Mouse (Mus musculus): ENCODE data around the gene Fam186b.

DNA sequence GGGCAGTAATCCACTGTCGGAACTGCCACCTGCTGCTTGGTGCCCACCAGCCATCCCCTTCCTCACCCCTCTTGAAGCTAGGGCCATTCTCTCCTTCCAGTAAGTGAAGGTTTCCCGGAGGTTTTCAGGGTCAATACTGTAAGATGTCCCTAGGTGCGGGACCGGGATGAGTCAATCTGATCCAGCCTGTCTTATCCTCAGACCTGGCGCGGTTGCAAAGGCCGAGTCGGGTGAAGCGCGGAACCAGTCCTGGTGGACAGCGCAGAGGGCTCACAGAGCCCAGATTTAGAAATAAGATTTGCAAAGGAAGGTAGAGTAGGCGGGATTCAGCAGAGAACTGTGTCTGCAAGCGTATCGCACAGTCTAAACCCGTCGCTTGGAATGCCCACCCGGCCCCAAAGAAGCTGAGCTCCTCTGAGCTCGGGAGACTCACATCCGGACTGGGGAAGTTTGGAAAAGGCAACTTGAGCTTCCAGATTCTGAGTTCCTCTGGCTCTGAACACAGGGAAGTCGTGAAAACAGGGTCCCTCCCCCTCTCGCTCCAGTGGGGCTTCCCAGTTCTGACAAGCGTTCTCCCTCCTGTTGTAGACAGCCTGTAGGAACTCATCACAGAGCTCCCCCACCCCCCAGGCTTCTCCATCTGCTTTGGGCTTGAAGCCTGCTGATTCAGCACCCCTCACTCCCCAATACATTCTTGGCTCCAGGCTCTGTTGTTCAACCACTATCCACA lies 70.4 kb downstream of the Fam186b start:
- TF ChIP-seq POLR2A (IDR thresholded peaks at IDR 0.05; ENCODE audit: borderline replicate concordance, extremely low read depth, insufficient read depth, insufficient read length, poor library complexity, severe bottlenecking) (no peak), CTCF (IDR thresholded peaks at IDR 0.05; ENCODE audit: borderline replicate concordance, extremely low read depth, insufficient read depth, insufficient read length) (no peak)
